Mouse (Mus musculus) lung, postnatal 10 days (tissue): ENCODE results near the gene Diras1.
"Not testable (repeated sequence)": the region's sequence is repeated elsewhere in the genome, so short reads cannot be mapped to it uniquely, and the experiment has no call there.

Experiments
- DNase-seq: peaks from one replicate; pipeline ENCODE4 v3.0.0; 2021

Diras1 gene

DNA sequence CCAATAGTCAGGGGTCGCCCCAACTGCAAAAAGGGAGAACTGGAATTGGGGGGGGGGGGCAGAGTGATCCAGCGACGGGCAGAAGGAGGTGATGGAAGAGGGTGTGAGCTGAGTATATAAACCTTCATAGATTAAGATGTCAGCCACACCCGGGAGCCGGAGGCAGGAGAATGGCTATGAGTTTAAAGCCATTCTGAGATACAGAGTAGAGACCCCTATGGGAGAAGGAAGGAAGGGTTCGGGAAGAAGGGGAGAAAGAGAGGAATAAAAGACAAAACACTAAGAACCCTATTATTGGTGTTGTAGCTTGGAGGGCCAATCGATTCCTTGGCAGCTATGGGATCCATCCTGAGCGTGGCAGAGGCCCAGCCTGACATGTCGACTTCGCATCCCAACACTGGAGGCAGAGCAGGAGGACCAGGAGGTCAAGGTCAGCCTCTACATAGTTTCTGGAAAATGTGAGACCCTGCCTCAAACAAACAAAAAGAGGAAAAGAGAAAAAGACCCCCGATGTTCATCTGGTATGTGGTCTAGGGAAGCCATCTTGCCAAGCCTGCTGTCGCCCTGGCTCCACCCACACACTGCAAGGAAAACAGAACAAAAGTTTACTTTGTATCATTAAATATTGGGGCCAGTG, at the start of gene Diras1:
Gene Diras1 (minus strand): TSS at position 24 of the 637 bp plus-strand sequence.
- DNase-seq, result no peak

DNA sequence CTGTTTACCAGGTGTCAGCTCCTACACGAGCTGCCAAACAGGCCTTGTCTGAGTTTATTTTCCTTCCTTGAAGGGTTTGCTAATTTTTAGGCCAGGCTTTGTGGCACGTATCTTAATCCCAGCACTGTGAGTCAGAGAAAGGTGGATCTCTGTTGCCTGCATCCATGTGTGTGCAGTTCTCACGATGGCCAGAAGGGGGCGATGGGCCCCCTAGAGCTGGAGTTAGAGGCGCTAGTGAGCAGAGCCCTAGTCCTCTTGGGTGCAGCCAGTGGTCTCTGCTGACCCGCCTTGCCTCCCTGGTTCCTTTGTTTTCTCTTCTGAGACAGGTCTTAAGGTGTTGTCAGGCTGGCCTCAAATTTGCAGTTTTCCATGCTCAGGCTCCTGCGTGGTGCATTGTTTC, 48.0 kb upstream of the Diras1 start:
- DNase-seq, result no peak

DNA sequence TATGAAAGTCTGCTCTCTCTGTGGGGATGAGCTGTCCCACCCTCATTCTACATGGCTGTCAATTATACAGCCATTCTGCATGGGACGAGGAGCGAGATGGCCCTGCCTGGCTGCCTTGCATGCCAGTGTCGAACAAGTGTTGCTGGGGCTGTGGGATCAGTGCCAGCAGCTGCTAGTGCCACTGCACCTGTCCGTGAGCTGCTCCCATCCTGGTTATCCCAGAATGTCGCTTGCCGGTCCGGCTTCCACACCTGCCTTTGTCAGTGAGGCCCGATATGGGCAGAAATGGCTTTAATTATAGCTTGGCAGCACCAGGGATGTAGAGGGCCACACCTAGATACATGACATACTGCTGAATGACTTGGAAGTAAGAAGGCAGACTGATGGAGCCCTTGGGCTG, 46.8 kb upstream of the Diras1 start:
- no peak for DNase-seq

- peak; percentile 99 for DNase-seq
Observed at GRCm38 (mm10) chr10:81069836-81070235, 44.4 kb upstream of the Diras1 start, which contains the start of gene Thop1. Thop1 (plus strand) TSS chr10:81070035.

GRCm38 (mm10) chr10:81068706-81069105, 43.2 kb upstream of the Diras1 start:
- DNase-seq, result no peak

GRCm38 (mm10) chr10:81064519-81064918, 39.1 kb upstream of the Diras1 start:
- DNase-seq, result not testable (repeated sequence)

GRCm38 (mm10) chr10:81062710-81063109, 37.2 kb upstream of the Diras1 start:
- DNase-seq, result peak; percentile 42

DNA sequence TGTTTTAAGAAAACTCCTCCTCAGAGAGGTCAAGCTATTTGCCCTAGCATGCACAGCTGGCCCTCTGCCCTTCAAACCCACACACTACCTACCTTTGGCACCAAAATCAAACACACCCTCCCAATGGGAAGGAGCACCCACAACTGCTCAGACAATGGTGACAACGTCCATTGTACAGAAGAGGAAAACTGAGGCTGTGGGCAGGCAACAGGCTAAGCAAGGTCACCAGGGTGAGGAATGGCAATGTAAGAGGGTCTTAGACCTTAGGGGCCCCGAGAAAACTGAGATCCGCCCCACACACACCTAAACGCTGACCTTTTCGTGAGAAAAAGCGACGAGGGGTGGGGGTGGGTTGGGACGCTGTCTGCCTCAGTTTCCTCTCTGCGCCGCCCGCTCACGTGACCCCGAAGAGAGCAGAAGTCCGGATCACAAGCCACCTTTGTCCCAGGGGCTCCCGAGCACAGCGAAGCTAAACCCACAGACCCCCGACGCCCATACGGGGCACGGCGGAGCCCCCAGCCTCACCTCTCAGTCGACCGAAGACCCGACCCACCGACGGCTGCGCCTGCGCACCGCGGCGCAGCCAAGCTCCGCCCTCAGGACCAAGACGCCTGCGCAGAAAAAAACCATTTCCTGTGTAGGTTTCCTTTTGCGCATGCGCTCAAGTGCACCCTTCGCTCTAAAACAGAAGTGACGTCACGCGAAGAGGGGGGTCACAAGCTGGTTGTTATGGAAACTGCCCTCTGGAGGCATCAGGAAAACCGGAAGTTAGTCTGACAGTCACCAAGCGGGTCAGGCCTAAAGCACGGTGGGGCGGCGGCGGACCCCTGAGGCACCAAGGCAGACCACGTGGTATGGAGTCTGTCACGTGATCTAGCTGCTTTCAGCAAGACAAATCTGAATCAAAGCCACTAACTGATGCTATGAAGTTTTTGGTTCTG, 34.4 kb upstream of the Diras1 start, which contains the start of gene Sgta:
Gene Sgta (minus strand): TSS at position 579 of the 941 bp plus-strand sequence.
- DNase-seq, result peak; percentile 100

DNA sequence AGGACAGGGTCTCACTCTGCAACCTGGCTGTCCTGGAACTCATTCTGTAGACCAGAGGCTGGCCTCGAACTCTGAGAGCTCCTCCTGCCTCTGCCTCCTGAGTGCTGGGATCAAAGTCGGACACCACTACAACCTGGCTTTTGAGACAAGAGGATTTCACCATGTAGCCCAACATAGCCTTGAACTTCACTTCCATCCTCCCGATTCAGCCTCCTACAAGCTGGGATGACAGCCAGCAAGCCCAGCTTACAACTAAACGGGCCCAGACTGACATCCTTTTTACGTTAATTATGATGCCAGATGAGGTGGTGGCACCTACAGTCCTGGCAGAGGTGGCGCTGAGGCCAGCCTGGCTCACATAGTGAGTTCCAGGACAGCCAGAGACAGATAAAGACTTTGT, 33.4 kb upstream of the Diras1 start:
- DNase-seq, result no peak

DNA sequence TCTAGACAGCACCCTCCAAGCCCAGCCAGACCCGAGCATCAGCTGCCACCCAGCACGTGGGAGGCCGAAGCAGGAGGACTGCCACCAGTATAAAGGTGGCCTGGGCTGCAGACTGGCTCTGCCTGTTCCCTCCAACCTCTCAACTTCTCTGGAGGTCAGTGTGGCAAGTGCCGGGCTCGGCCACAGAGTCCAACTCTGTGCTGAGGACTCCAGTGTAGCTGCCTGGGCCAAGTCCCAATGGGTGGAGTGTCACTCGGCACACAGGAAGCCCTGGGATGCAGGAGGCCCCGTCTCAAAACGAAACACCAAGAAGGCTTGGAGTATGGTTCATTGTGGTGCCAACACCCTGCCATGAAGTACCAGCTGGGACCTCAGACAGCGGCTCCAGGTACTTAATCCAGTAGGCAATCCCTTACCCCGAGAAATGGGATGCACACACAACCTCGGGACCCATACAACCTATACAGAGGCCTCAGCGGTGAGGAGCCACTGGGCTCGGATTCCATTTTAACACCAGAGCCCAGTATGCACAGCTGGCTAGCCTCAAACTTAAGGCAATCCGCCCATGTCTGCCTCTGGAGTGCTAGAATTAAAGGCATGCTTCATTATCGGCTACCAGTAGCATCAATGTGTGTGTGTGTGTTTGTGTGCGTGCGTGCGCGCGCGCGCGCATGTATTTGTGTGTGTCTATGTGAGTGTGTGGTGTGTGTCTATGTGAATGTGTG, 32.1 kb upstream of the Diras1 start:
- no peak for DNase-seq

- not testable (repeated sequence) for DNase-seq
Observed at GRCm38 (mm10) chr10:81055802-81056340, 30.4 kb upstream of the Diras1 start.

GRCm38 (mm10) chr10:81055169-81055568, 29.7 kb upstream of the Diras1 start:
- DNase-seq, result no peak

GRCm38 (mm10) chr10:81052577-81052976, 27.1 kb upstream of the Diras1 start:
- DNase-seq, result no peak

GRCm38 (mm10) chr10:81051133-81051532, 25.7 kb upstream of the Diras1 start:
- no peak for DNase-seq

GRCm38 (mm10) chr10:81050645-81051044, 25.2 kb upstream of the Diras1 start:
- DNase-seq, result peak; percentile 26

GRCm38 (mm10) chr10:81045246-81045645, 19.8 kb upstream of the Diras1 start:
- DNase-seq, result not testable (repeated sequence)

DNA sequence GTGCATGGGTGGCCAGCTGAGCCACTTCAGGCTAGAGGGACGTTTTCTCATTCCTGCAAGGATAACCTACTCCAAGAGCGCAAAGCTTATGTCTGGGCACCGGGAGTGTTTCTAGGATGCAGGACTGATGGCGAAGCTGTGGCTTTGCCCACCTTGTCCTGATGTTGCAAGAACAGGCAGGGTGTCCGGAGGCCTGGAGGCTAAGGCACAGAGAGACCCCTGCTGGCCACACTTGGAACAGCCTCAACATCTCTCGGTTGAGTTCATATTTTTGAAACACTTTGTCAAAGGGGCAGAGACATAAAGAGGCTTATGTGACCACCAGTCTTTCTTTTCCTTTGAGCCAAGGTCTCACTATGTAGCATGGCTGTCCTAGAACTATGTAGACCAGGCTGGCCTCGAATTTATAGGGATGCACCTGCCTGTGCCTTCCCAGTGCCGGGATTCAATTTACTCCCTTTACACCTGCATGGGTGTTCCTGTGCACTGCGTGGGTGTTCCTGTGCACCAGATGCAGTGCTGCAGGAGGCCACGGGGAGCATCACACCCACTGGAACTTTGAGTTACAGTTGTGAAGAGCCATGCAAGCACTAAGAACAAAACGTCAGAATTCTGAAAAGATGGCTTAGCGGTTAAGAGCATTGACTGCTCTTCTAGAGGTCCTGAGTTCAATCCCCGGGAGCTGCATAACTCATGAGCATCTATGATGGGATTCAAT, 16.2 kb upstream of the Diras1 start:
- DNase-seq, result peak; percentile 80

DNA sequence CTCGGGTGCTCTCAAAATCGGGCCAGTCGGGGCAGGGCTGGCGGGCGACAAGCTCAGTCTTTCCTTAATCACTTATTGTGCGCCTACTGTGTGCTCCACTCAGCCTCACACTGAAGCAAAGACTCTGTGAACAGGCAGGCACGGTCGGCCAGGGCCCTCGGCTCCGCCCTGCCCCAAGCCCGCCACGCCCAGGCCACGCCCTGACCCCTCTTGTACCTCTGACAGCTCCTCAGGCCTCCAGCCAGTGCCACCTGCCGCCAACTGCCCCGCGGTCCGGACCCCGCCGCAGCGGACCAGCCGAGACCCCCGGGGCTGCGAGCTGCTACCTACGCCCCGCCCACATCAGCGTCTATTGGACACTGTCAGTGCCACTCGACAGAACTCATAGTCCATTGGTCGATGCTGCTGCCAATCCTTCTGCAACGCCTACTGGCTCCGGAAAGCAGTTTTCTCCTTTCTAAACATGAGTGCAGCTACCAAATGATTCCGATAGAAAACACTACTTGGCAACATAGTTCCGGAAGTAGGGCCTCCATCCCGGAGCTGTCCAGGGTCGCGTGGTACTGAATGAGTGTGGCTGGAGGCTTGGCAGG, 11.6 kb upstream of the Diras1 start, which contains the start of gene Slc39a3:
Gene Slc39a3 (minus strand): TSS at position 439 of the 593 bp plus-strand sequence.
- DNase-seq, result peak; percentile 99

GRCm38 (mm10) chr10:81036251-81036650, 10.8 kb upstream of the Diras1 start:
- DNase-seq, result peak; percentile 55

DNA sequence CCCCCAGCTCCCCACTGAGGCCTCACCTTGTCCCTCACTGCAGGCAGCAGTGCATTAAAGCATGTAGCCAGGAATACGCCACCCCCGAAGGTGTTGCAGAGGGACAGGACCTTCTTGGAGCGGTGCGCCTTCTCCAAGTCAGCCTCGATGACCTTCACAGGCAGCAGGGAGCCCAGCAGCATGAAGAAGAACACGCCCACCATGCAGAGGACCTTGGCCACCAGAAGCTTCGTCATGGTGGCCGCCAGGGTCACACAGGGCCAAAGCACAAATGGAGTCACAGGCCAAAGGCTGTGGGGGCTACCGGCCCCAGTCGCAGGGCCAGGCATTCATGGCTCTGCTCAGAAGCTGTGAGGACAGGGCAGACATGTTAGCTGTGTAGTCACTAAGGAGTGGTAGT, 8.1 kb upstream of the Diras1 start:
- no peak for DNase-seq

DNA sequence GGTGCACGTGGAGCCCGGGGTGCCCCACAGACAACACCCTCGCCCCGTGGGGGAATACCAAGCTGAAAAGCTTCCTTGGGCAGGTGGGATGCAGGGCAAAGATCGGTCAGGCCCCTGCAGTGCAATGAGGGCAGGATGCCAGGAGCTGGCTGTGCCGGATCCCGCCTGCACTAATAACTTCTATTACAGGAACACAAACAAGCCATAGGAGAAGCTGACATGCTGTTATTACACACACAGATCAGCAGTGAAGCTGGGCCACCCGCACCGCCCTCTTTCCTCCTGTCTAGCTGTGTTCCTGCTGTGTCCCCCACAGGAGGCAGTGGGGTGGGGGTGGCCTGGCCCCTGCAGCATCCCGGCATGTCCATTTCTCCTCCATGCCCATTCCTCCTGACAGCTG, 3.6 kb upstream of the Diras1 start:
- no peak for DNase-seq

DNA sequence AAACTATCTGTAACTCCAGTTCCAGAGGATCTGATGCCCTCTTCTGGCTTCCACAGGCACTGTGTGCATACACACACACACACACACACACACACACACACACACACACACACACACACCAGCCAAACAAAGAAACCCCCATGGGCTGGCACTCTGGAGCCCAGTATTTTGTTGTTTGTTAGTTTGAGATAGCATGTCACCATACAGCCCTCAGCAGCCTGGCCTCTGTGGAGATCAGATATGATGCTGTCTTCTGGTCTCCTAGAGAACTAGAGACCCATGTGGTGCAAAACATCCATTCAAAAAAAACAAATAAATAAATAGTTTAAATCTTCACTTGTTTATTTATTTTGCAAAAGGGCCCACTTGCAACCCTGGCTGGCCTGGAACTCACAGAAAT, 2.8 kb upstream of the Diras1 start:
- DNase-seq, result no peak
